Mouse (Mus musculus) stomach, postnatal 0 days (tissue): ENCODE results near the gene Cacna1i. TPM values are rescaled to one million over a fixed set of nuclear protein-coding genes. Genes with fewer than 3 reads are reported as not detected.
A peak's percentile ranks its signal among the peaks of the same experiment; 100 is the strongest.

Experiments used
- ATAC-seq: fragments of 200-750 bp; cut with Nextera tagmentation; 2 replicates; pipeline ENCODE4 v1.8.0; 2017; ENCODE audit not compliant: low FRiP score, low TSS enrichment
- DNase-seq: peaks from one replicate; pipeline ENCODE4 v3.0.0-alpha.2; 2016; ENCODE audit warnings: low spot score
- H3K27ac ChIP-seq: fragments of 300-500 bp; sonication (generic); replicated peaks from 2 replicates; pipeline ENCODE4 v1.5.1; 2014; ENCODE audit warnings: mild to moderate bottlenecking, control low read depth
- H3K27me3 ChIP-seq: fragments of 300-500 bp; sonication (generic); 2 replicates; pipeline ENCODE4 v1.6.1; 2014; ENCODE audit warnings: low read length; ENCODE audit not compliant: control insufficient read depth, insufficient read depth
- H3K36me3 ChIP-seq: fragments of 300-500 bp; sonication (generic); 2 replicates; pipeline ENCODE4 v1.6.1; 2014; ENCODE audit warnings: low read length, mixed read lengths; ENCODE audit not compliant: control insufficient read depth, insufficient read depth
- H3K4me1 ChIP-seq: fragments of 300-500 bp; sonication (generic); replicated peaks from 2 replicates; pipeline ENCODE4 v1.6.1; 2014; ENCODE audit warnings: antibody characterized with exemption; ENCODE audit not compliant: control insufficient read depth, insufficient read depth
- H3K4me2 ChIP-seq: fragments of 300-500 bp; sonication (generic); replicated peaks from 2 replicates; pipeline ENCODE4 v1.6.1; 2014; ENCODE audit warnings: low read depth, mild to moderate bottlenecking, control low read depth, moderate library complexity
- H3K4me3 ChIP-seq: fragments of 300-500 bp; sonication (generic); 2 replicates; pipeline ENCODE4 v1.5.1; 2014; ENCODE audit warnings: low read depth, low read length, control low read depth
- H3K9ac ChIP-seq: fragments of 300-500 bp; sonication (generic); 2 replicates; pipeline ENCODE4 v1.6.1; 2014; ENCODE audit warnings: mild to moderate bottlenecking, low read length, control low read depth, mixed read lengths
- H3K9me3 ChIP-seq: fragments of 300-500 bp; sonication (generic); 2 replicates; pipeline ENCODE4 v1.6.1; 2016; ENCODE audit warnings: low read length; ENCODE audit not compliant: control insufficient read depth
- CTCF ChIP-seq: IDR thresholded peaks from 2 replicates; pipeline ENCODE4 v1.5.1; 2016; ENCODE audit warnings: antibody characterized with exemption, low read depth, mild to moderate bottlenecking, moderate library complexity
- EP300 ChIP-seq: optimal IDR thresholded peaks from 2 replicates; pipeline ENCODE3; 2016; ENCODE audit warnings: antibody characterized with exemption
- WGBS: fragments of 180-500 bp; shearing (Covaris S2); extraction: QIAGEN DNeasy Blood & Tissue Kit; methylation state at CpG from one replicate; pipeline ENCODE4 v1.1.7; 2014; 5-methylcytosine and 5-hydroxymethylcytosine counted together
- polyA plus RNA-seq: library from polyadenylated mRNA; unstranded; fragments of >200 nt; fragmentation: Nextera tagmentation; extraction: Ambion mirVana; gene quantifications from 2 replicates; pipeline ENCODE4 v1.2.1, GENCODE M21; 2015

Gene Cacna1i
- polyA plus RNA-seq, 1 experiment from 2014 or later = not detected

GRCm38 (mm10) chr15:80387185-80387584 is 100.1 kb downstream of the Cacna1i start:
- H3K4me1 ChIP-seq = no peaks in the 10 kb centered on the region
- ATAC-seq (no peak), DNase-seq (no peak)
- H3K9me3 ChIP-seq = no peaks in the 10 kb centered on the region
- TF ChIP-seq EP300 (no peak), CTCF (no peak)
- no peak overlapping the region for H3K4me2 ChIP-seq
- no peak overlapping the region for H3K4me3 ChIP-seq
- H3K27ac ChIP-seq = no peak overlapping the region
- no peaks in the 10 kb centered on the region for H3K36me3 ChIP-seq
- no peak overlapping the region for H3K9ac ChIP-seq
- 76% methylated on average over 2 of the region's 2 CpGs for WGBS
- H3K27me3 ChIP-seq = no peaks in the 10 kb centered on the region

GRCm38 (mm10) chr15:80391791-80392190 is 104.8 kb downstream of the Cacna1i start:
- Histone ChIP-seq H3K4me3 (no peak overlapping the region), H3K4me2 (no peak overlapping the region), H3K4me1 (no peaks in the 10 kb centered on the region), H3K9ac (no peak overlapping the region), H3K9me3 (no peaks in the 10 kb centered on the region), H3K27ac (no peak overlapping the region), H3K36me3 (no peaks in the 10 kb centered on the region), H3K27me3 (no peaks in the 10 kb centered on the region)
- no peak for ATAC-seq
- DNase-seq = no peak
- TF ChIP-seq CTCF (no peak), EP300 (no peak)
- WGBS = 76% methylated on average over 14 of the region's 14 CpGs

- no peaks in the 10 kb centered on the region for H3K4me1 ChIP-seq
- no peak for TF ChIP-seq EP300
- TF ChIP-seq CTCF = no peak
- 66% methylated on average over 22 of the region's 22 CpGs for WGBS
- H3K27ac ChIP-seq = no peak overlapping the region
- ATAC-seq (no peak), DNase-seq (no peak)
- no peaks in the 10 kb centered on the region for H3K27me3 ChIP-seq
- no peak overlapping the region for H3K9ac ChIP-seq
- H3K4me2 ChIP-seq = no peak overlapping the region
- H3K36me3 ChIP-seq = no peaks in the 10 kb centered on the region
- no peaks in the 10 kb centered on the region for H3K9me3 ChIP-seq
- H3K4me3 ChIP-seq = no peak overlapping the region
These were observed 108.0 kb downstream of the Cacna1i start for GRCm38 (mm10) chr15:80395035-80395434.

- DNase-seq (no peak), ATAC-seq (no peak)
- Histone ChIP-seq H3K4me1 (no peaks in the 10 kb centered on the region), H3K27me3 (no peaks in the 10 kb centered on the region), H3K4me3 (no peak overlapping the region), H3K9ac (no peak overlapping the region), H3K4me2 (no peak overlapping the region), H3K27ac (no peak overlapping the region), H3K36me3 (no peaks in the 10 kb centered on the region), H3K9me3 (no peaks in the 10 kb centered on the region)
- TF ChIP-seq CTCF (no peak), EP300 (no peak)
- 75% methylated on average over 1 of the region's 1 CpGs for WGBS
These were observed 112.4 kb downstream of the Cacna1i start for GRCm38 (mm10) chr15:80399451-80399850.

DNA sequence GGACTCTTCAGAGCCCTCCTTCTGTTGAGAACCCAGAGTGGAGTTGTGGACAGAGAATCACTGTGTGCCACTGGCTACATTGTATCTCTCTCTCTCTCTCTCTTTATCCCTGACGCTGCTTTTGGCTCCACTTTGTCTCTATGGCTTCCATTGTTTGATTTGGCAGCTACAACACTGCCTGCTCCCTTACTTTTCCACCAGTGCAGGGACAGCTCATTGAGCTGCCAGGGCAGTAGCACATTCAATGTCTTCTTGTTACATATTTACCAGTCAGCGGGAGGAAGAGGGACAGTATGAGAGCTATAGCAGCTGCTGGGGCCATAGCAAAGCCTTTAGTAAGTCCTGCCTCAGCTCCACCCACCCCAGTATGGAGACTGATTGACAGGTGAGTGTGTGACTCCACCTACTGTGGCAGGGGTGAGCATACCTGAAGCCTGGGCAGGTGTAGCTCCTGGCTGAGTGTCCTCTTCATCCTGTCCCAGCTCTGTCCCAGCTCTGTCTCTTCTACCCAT is 114.4 kb downstream of the Cacna1i start:
- DNase-seq (peak; percentile 28), ATAC-seq (no peak)
- Histone ChIP-seq H3K9ac (no peak overlapping the region), H3K27me3 (no peaks in the 10 kb centered on the region), H3K36me3 (no peaks in the 10 kb centered on the region), H3K4me1 (no peaks in the 10 kb centered on the region), H3K9me3 (no peaks in the 10 kb centered on the region), H3K27ac (no peak overlapping the region), H3K4me3 (no peak overlapping the region), H3K4me2 (no peak overlapping the region)
- 27% methylated on average over 2 of the region's 2 CpGs for WGBS
- TF ChIP-seq CTCF (no peak), EP300 (no peak)

GRCm38 (mm10) chr15:80401980-80402379 is 114.9 kb downstream of the Cacna1i start:
- no peaks in the 10 kb centered on the region for H3K36me3 ChIP-seq
- 81% methylated on average over 8 of the region's 8 CpGs for WGBS
- no peaks in the 10 kb centered on the region for H3K4me1 ChIP-seq
- no peak overlapping the region for H3K27ac ChIP-seq
- H3K4me2 ChIP-seq = no peak overlapping the region
- TF ChIP-seq CTCF (no peak), EP300 (no peak)
- H3K27me3 ChIP-seq = no peaks in the 10 kb centered on the region
- ATAC-seq (no peak), DNase-seq (no peak)
- H3K4me3 ChIP-seq = no peak overlapping the region
- no peaks in the 10 kb centered on the region for H3K9me3 ChIP-seq
- no peak overlapping the region for H3K9ac ChIP-seq
